Mouse (Mus musculus): Measurements from ENCODE around the gene Dock1.

The Dock1 gene

GRCm38 (mm10) chr7:134990244-134990643 lies 319.8 kb downstream of the Dock1 start:
- DNase-seq (ENCODE audit: low spot score) = no peak

- no peak for DNase-seq (ENCODE audit: low spot score)
These were observed 320.5 kb downstream of the Dock1 start for GRCm38 (mm10) chr7:134990911-134991310.

GRCm38 (mm10) chr7:134994983-134995382 lies 324.5 kb downstream of the Dock1 start:
- no peak for DNase-seq (ENCODE audit: low spot score)

- DNase-seq (ENCODE audit: low spot score) = no peak
These were observed 331.8 kb downstream of the Dock1 start for GRCm38 (mm10) chr7:135002216-135002615.

GRCm38 (mm10) chr7:135002891-135003290 lies 332.4 kb downstream of the Dock1 start:
- DNase-seq (ENCODE audit: low spot score) = no peak

- DNase-seq (ENCODE audit: low spot score) = no peak
These were observed 335.6 kb downstream of the Dock1 start for GRCm38 (mm10) chr7:135005964-135006560.

GRCm38 (mm10) chr7:135008021-135008420 lies 337.6 kb downstream of the Dock1 start:
- DNase-seq (ENCODE audit: low spot score) = no peak

- no peak for DNase-seq (ENCODE audit: low spot score)
These were observed 340.5 kb downstream of the Dock1 start for GRCm38 (mm10) chr7:135010997-135011396.

- DNase-seq (ENCODE audit: low spot score) = no peak
These were observed 347.1 kb downstream of the Dock1 start for GRCm38 (mm10) chr7:135017531-135017930.

- DNase-seq (ENCODE audit: low spot score) = no peak
These were observed 350.3 kb downstream of the Dock1 start for GRCm38 (mm10) chr7:135020762-135021161.

- DNase-seq (ENCODE audit: low spot score) = no peak
These were observed 351.2 kb downstream of the Dock1 start for GRCm38 (mm10) chr7:135021544-135022100.

- DNase-seq (ENCODE audit: low spot score) = no peak
These were observed 354.1 kb downstream of the Dock1 start for GRCm38 (mm10) chr7:135024531-135024930.

GRCm38 (mm10) chr7:135028716-135029115 lies 358.3 kb downstream of the Dock1 start:
- no peak for DNase-seq (ENCODE audit: low spot score)

GRCm38 (mm10) chr7:135029136-135029535 lies 358.7 kb downstream of the Dock1 start:
- DNase-seq (ENCODE audit: low spot score) = no peak

- DNase-seq (ENCODE audit: low spot score) = no peak
These were observed 361.0 kb downstream of the Dock1 start for GRCm38 (mm10) chr7:135031466-135031865.

- no peak for DNase-seq (ENCODE audit: low spot score)
These were observed 364.4 kb downstream of the Dock1 start for GRCm38 (mm10) chr7:135034811-135035210.

- no peak for DNase-seq (ENCODE audit: low spot score)
These were observed 365.2 kb downstream of the Dock1 start for GRCm38 (mm10) chr7:135035651-135036050.

GRCm38 (mm10) chr7:135038930-135039329 lies 368.5 kb downstream of the Dock1 start:
- DNase-seq (ENCODE audit: low spot score) = no peak

- DNase-seq (ENCODE audit: low spot score) = no peak
These were observed 373.7 kb downstream of the Dock1 start for GRCm38 (mm10) chr7:135043931-135044765.

- no peak for DNase-seq (ENCODE audit: low spot score)
These were observed 379.0 kb downstream of the Dock1 start for GRCm38 (mm10) chr7:135049416-135049815.

- DNase-seq (ENCODE audit: low spot score) = no peak
These were observed 382.8 kb downstream of the Dock1 start for GRCm38 (mm10) chr7:135053186-135053715.

- no peak for DNase-seq (ENCODE audit: low spot score)
These were observed 384.2 kb downstream of the Dock1 start for GRCm38 (mm10) chr7:135054664-135055063.

- peak; percentile 12 for DNase-seq (ENCODE audit: low spot score)
These were observed 388.6 kb downstream of the Dock1 start for GRCm38 (mm10) chr7:135059071-135059470.

All from layer of hippocampus, adult 9-10 months (tissue).